Mouse (Mus musculus) left cerebral cortex, postnatal 25 days (tissue): ENCODE measurements around the gene Pxn. TPM values are rescaled to one million over a fixed set of nuclear protein-coding genes. Genes with fewer than 3 reads are reported as not detected.

ENCODE experiments used
- DNase-seq, 2 experiments: peaks; one replicate each; pipeline ENCODE4 v3.0.0; 2022; ENCODE audit warnings: low spot score in 2 of 2, mixed read lengths in 1 of 2
- intact Hi-C: fragments of 180-260 bp; cut with DNase I; formaldehyde crosslinking; loops from one replicate; pipeline ENCODE4 v1.15.1; 2025
- total RNA-seq, 2 experiments: library from RNA; stranded (reverse); gene quantifications; 2 replicates each; pipeline ENCODE4 v1.2.3; 2021

Gene Pxn
- total RNA-seq, 2 experiments from 2014 or later, result 19.9 to 21.0 TPM

- intact Hi-C loops, result no loop called here
- no peak for DNase-seq
These were observed 38.2 kb downstream of the Pxn start for GRCm38 (mm10) chr5:115544655-115545185.

GRCm38 (mm10) chr5:115545636-115546035 lies 39.2 kb downstream of the Pxn start:
- DNase-seq, result no peak
- intact Hi-C loops, result no loop called here

- DNase-seq, result no peak
- intact Hi-C loops, result no loop called here
These were observed 40.1 kb downstream of the Pxn start for GRCm38 (mm10) chr5:115546536-115546935.

GRCm38 (mm10) chr5:115547014-115547413 lies 40.5 kb downstream of the Pxn start:
- intact Hi-C loops, result no loop called here
- no peak for DNase-seq

- intact Hi-C loops, result no loop called here
- DNase-seq, result no peak
These were observed 40.9 kb downstream of the Pxn start for GRCm38 (mm10) chr5:115547421-115547820.

GRCm38 (mm10) chr5:115548501-115549285 lies 42.2 kb downstream of the Pxn start:
- DNase-seq, result no peak
- intact Hi-C loops, result no loop called here

- no peak for DNase-seq
- intact Hi-C loops, result no loop called here
These were observed 44.1 kb downstream of the Pxn start for GRCm38 (mm10) chr5:115550482-115551005.

GRCm38 (mm10) chr5:115551386-115551785 lies 44.9 kb downstream of the Pxn start:
- DNase-seq, result no peak
- intact Hi-C loops, result no loop called here

- DNase-seq, result no peak
- intact Hi-C loops, result no loop called here
These were observed 45.3 kb downstream of the Pxn start for GRCm38 (mm10) chr5:115551799-115552198.

- intact Hi-C loops, result no loop called here
- no peak for DNase-seq
These were observed 47.4 kb downstream of the Pxn start for GRCm38 (mm10) chr5:115553801-115554420.

- intact Hi-C loops, result no loop called here
- DNase-seq, result no peak
These were observed 48.2 kb downstream of the Pxn start for GRCm38 (mm10) chr5:115554536-115555291.

- intact Hi-C loops, result no loop called here
- DNase-seq, result peak; percentile 76 to 79
These were observed 49.7 kb downstream of the Pxn start for GRCm38 (mm10) chr5:115556217-115556616.

- intact Hi-C loops, result no loop called here
- DNase-seq, result no peak
These were observed 51.8 kb downstream of the Pxn start for GRCm38 (mm10) chr5:115558182-115558794.

- peak; percentile 100 for DNase-seq
- intact Hi-C loops, result loop anchor here (1.0 kb wide), 1 partner anchor 53 kb away; the partner anchor contains the start of gene Pxn
These were observed 53.0 kb downstream of the Pxn start, which contains the start of gene Rplp0 for GRCm38 (mm10) chr5:115559237-115560101. Gene Rplp0, plus strand, starts transcription at chr5:115559467.

GRCm38 (mm10) chr5:115560336-115560905 lies 53.9 kb downstream of the Pxn start:
- DNase-seq, result no peak
- intact Hi-C loops, result no loop called here

- DNase-seq, result no peak
- intact Hi-C loops, result no loop called here
These were observed 57.5 kb downstream of the Pxn start for GRCm38 (mm10) chr5:115563771-115564585.

- intact Hi-C loops, result no loop called here
These were observed 58.4 kb downstream of the Pxn start, which contains the start of gene Gcn1l1 for GRCm38 (mm10) chr5:115564737-115565393. Gene Gcn1l1, plus strand, starts transcription at chr5:115565254.

More at GRCm38 (mm10) chr5:115564737-115565393, 58.4 kb downstream of the Pxn start, which contains the start of gene Gcn1l1:
- peak; percentile 71 to 83 for DNase-seq
